Comparison of ENCODE assay signal across 8 mouse cellular contexts in genomic region chr10:120477501-120477900, GRCm38 (mm10). TPM values are rescaled to one million over a fixed set of nuclear protein-coding genes. Genes with fewer than 3 reads are reported as not detected.
DNase-seq lines count a peak whose midpoint lies in the region; ATAC-seq lines count a peak whose summit lies in the region.

No protein-coding gene starts in this region.

- 0% methylated on average over 21 of the region's 21 CpGs for WGBS in embryonic facial prominence, embryonic 13.5 days
- under 1% methylated on average over 21 of the region's 21 CpGs for WGBS in intestine, embryonic 14.5 days
- 2% methylated on average over 21 of the region's 21 CpGs for WGBS in macrophage (ENCODE audit: missing documents)

- peaks cover 22% of the 10 kb centered on the region for H3K79me2 ChIP-seq in macrophage (ENCODE audit: inconsistent target)

- no peak for ATAC-seq in embryonic facial prominence, embryonic 13.5 days (ENCODE audit: insufficient number of reproducible peaks, insufficient read depth, low FRiP score, low TSS enrichment, low read depth)
- no peak for ATAC-seq in intestine, embryonic 14.5 days (replicated peaks; ENCODE audit: low FRiP score, low TSS enrichment, low read depth)
- no peak for ATAC-seq in monocyte, adult 5-6 weeks (replicated peaks; ENCODE audit: insufficient number of reproducible peaks, low FRiP score, low TSS enrichment, poor library complexity, severe bottlenecking)

- no peaks in the 10 kb centered on the region for H3K9me3 ChIP-seq in embryonic facial prominence, embryonic 13.5 days
- no peaks in the 10 kb centered on the region for H3K9me3 ChIP-seq in intestine, embryonic 14.5 days (ENCODE audit: control insufficient read depth, low read length)

- peaks cover 11% of the 10 kb centered on the region; the same call in 1 of the 2 replicates for H3K4me1 ChIP-seq in embryonic facial prominence, embryonic 13.5 days
- H3K4me1 ChIP-seq in intestine, embryonic 14.5 days (replicated peaks; ENCODE audit: control insufficient read depth, insufficient read depth, low read length): peaks cover 12% of the 10 kb centered on the region; the same call in 1 of the 2 replicates

- H3K9ac ChIP-seq in embryonic facial prominence, embryonic 13.5 days: peak overlapping the region; percentile 99
- peak overlapping the region; percentile 100 for H3K9ac ChIP-seq in intestine, embryonic 14.5 days (ENCODE audit: low read length)

- H3K27me3 ChIP-seq in embryonic facial prominence, embryonic 13.5 days: no peaks in the 10 kb centered on the region
- H3K27me3 ChIP-seq in intestine, embryonic 14.5 days (replicated peaks; ENCODE audit: control insufficient read depth, insufficient read depth, low read length): no peaks in the 10 kb centered on the region

- peak overlapping the region; percentile 81 for H3K4me2 ChIP-seq in embryonic facial prominence, embryonic 13.5 days
- peak overlapping the region; percentile 93 for H3K4me2 ChIP-seq in intestine, embryonic 14.5 days (ENCODE audit: low read length)

- peak overlapping the region; percentile 97 for H3K27ac ChIP-seq in embryonic facial prominence, embryonic 13.5 days
- peak overlapping the region; percentile 97 for H3K27ac ChIP-seq in intestine, embryonic 14.5 days (ENCODE audit: low read depth)
- H3K27ac ChIP-seq in macrophage: peak overlapping the region; percentile 73

- no peaks in the 10 kb centered on the region for H3K36me3 ChIP-seq in embryonic facial prominence, embryonic 13.5 days
- peaks cover 2% of the 10 kb centered on the region; the same call in 1 of the 2 replicates for H3K36me3 ChIP-seq in intestine, embryonic 14.5 days (ENCODE audit: control insufficient read depth, insufficient read depth, low read length)
- H3K36me3 ChIP-seq in macrophage (ENCODE audit: inconsistent target): no peaks in the 10 kb centered on the region

- peak; percentile 3 for DNase-seq in urinary bladder, postnatal 25 days (ENCODE audit: low spot score)
- no peak for DNase-seq in urinary bladder, postnatal 4 days (ENCODE audit: low spot score in 2 of 2)
- DNase-seq in intestine, embryonic 14.5 days (ENCODE audit: low spot score): peak; percentile 79
- no peak for DNase-seq in spleen, adult 18-20 months
- no peak for DNase-seq in layer of hippocampus, postnatal 14 days (ENCODE audit: low spot score in 2 of 2)

- peak overlapping the region; percentile 91 for H3K4me3 ChIP-seq in embryonic facial prominence, embryonic 13.5 days
- peak overlapping the region; percentile 91 for H3K4me3 ChIP-seq in intestine, embryonic 14.5 days (ENCODE audit: low read depth, low read length)
- H3K4me3 ChIP-seq in macrophage (ENCODE audit: inconsistent target): peak overlapping the region; percentile 59

RNA-seq across cellular contexts. Expression of gene Hmga2, which starts 1.2 kb away (rescaled TPM):
- polyA plus RNA-seq in embryonic facial prominence, embryonic 13.5 days (2015; fragmentation: Nextera tagmentation; extraction: Ambion mirVana): 59.2 and 64.9 TPM in 2 replicates
- 61.0 and 68.0 TPM in 2 replicates for polyA plus RNA-seq in intestine, embryonic 14.5 days (2014; fragmentation: Nextera tagmentation; extraction: Ambion mirVana)
- 10 to 100 TPM in 16 of 26 experiments, 1 to 10 TPM in 10; 1.9 to 95.1 (median 16.8) TPM for total RNA-seq in macrophage (2018; cell fraction: chromatin; rRNA removed)
- 10 to 100 TPM in 13 of 26 experiments, 1 to 10 TPM in 11, under 1 TPM in 2; 0.96 to 31.6 (median 9.4) TPM for total RNA-seq in macrophage (2018; cell fraction: cytosol; rRNA removed)
- total RNA-seq in macrophage (2018; cell fraction: nucleus; rRNA removed): 100 to 1,000 TPM in 1 of 26 experiments, 10 to 100 TPM in 12, 1 to 10 TPM in 13; 1.1 to 120 (median 10.5) TPM
- 3.6 to 62.9 TPM (median 18.0 TPM) in 3 replicates for polyA plus RNA-seq in macrophage (2018)
- total RNA-seq in monocyte, adult 5-6 weeks (2017): not detected in 3 replicates
- under 1 TPM; 0.10 to 0.12 TPM for total RNA-seq in layer of hippocampus, postnatal 14 days (2021)

Comparison
In these comparisons a context has a peak if more than half of its experiments do, and no peak if none do; other contexts are left out.
1. DNase-seq: peak in urinary bladder, postnatal 25 days (single experiment) and intestine, embryonic 14.5 days (single experiment); none in urinary bladder, postnatal 4 days (0 of 2), spleen, adult 18-20 months (0 of 2) and layer of hippocampus, postnatal 14 days (0 of 2).
2. Peak in every context shown above with its lines, with median percentiles within 50 percentile points of each other: H3K27ac ChIP-seq and H3K4me3 ChIP-seq.